Mouse (Mus musculus) stomach, embryonic 14.5 days (tissue): ENCODE measurements at regions not wholly inside any gene's neighbourhood (a gene's known extent, or its start where the extent isn't known, plus 50 kb on each side); places are given as distances from the start of the nearest gene placed in this dataset.

Experiments used
- ATAC-seq: fragments of 200-750 bp; cut with Nextera tagmentation; 2 replicates; pipeline ENCODE4 v1.8.0; 2017; ENCODE audit warnings: low read depth, moderate TSS enrichment; ENCODE audit not compliant: insufficient number of reproducible peaks, insufficient read depth, low FRiP score
- H3K27ac ChIP-seq: fragments of 300-500 bp; sonication (generic); 2 replicates; pipeline ENCODE4 v1.5.1; 2014; ENCODE audit warnings: mild to moderate bottlenecking, low read length, moderate library complexity, mixed read lengths
- H3K27me3 ChIP-seq: fragments of 300-500 bp; sonication (generic); 2 replicates; pipeline ENCODE4 v1.6.1; 2014; ENCODE audit warnings: low read length, control low read depth, mixed read lengths; ENCODE audit not compliant: control insufficient read depth, insufficient read depth
- H3K36me3 ChIP-seq: fragments of 300-500 bp; sonication (generic); 2 replicates; pipeline ENCODE4 v1.6.1; 2014; ENCODE audit warnings: mild to moderate bottlenecking, control low read depth, low read length, moderate library complexity, mixed read lengths; ENCODE audit not compliant: control insufficient read depth, insufficient read depth
- H3K4me1 ChIP-seq: fragments of 300-500 bp; sonication (generic); 2 replicates; pipeline ENCODE4 v1.6.1; 2014; ENCODE audit warnings: low read length, control low read depth, mixed read lengths; ENCODE audit not compliant: control insufficient read depth, insufficient read depth
- H3K4me2 ChIP-seq: fragments of 300-500 bp; sonication (generic); replicated peaks from 2 replicates; pipeline ENCODE4 v1.6.1; 2014; ENCODE audit warnings: low read depth, low read length, control low read depth
- H3K4me3 ChIP-seq: fragments of 300-500 bp; sonication (generic); 2 replicates; pipeline ENCODE4 v1.5.1; 2014; ENCODE audit warnings: low read depth, low read length, control low read depth
- H3K9ac ChIP-seq: fragments of 300-500 bp; sonication (generic); replicated peaks from 2 replicates; pipeline ENCODE4 v1.6.1; 2014; ENCODE audit warnings: low read depth, mild to moderate bottlenecking, control low read depth, low read length, moderate library complexity, mixed read lengths
- H3K9me3 ChIP-seq: fragments of 300-500 bp; sonication (generic); 2 replicates; pipeline ENCODE4 v1.6.1; 2016; ENCODE audit warnings: low read depth, low read length, control low read depth; ENCODE audit not compliant: control insufficient read depth
- WGBS: fragments of 180-500 bp; shearing (Covaris S2); extraction: QIAGEN DNeasy Blood & Tissue Kit; methylation state at CpG from one replicate; pipeline ENCODE4 v1.1.7; 2014; 5-methylcytosine and 5-hydroxymethylcytosine counted together

DNA sequence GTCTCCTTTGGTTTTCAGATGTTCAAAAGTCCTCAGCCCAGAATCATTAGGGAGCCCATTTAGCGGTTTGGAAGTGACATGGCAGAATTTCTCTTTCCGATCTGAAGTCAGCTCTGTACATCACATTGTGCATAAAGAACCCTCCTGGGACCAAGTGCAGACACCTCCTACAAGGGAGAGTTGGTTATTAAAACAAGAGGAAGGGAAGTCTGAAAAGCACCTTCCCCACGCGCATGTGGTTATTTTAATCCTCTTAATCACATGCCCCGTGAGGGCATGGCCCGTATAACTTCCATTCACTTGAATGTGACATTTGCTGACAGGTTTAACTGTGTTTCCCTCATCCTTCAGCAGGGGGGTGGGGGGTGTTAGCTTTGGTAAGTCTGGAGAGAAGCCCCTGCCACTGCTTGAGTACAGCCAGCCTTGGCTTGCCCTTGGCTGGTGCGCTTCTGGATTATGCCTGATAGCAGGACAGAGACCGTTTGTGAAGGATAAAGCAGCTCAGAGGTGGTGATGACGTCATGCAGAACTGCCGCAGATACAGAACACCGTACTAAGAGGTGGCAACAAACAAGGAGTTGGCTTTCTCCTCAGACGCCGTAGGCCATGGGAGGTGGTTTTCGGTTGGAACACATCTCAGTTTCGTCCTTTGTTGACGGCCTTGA is 51.5 kb upstream of the Pcdh8 start:
- Histone ChIP-seq H3K36me3 (no peaks in the 10 kb centered on the region), H3K4me1 (no peaks in the 10 kb centered on the region), H3K9ac (no peak overlapping the region), H3K9me3 (no peaks in the 10 kb centered on the region), H3K4me2 (no peak overlapping the region), H3K4me3 (no peak overlapping the region), H3K27me3 (no peaks in the 10 kb centered on the region), H3K27ac (no peak overlapping the region)
- WGBS: 76% methylated on average over 16 of the region's 16 CpGs
- ATAC-seq: no peak

- ATAC-seq: no peak
- no peaks in the 10 kb centered on the region for H3K9me3 ChIP-seq
- H3K27ac ChIP-seq: no peak overlapping the region
- H3K9ac ChIP-seq: no peak overlapping the region
- H3K36me3 ChIP-seq: no peaks in the 10 kb centered on the region
- no peaks in the 10 kb centered on the region for H3K4me1 ChIP-seq
- no peak overlapping the region for H3K4me2 ChIP-seq
- H3K27me3 ChIP-seq: no peaks in the 10 kb centered on the region
- WGBS: 78% methylated on average over 5 of the region's 5 CpGs
- no peak overlapping the region for H3K4me3 ChIP-seq
Measured at GRCm38 (mm10) chr14:79822011-79822435, 50.9 kb upstream of the Pcdh8 start.

- no peak for ATAC-seq
- H3K27me3 ChIP-seq: no peaks in the 10 kb centered on the region
- H3K9me3 ChIP-seq: no peaks in the 10 kb centered on the region
- WGBS: 68% methylated on average over 5 of the region's 5 CpGs
- no peaks in the 10 kb centered on the region for H3K36me3 ChIP-seq
- no peak overlapping the region for H3K4me3 ChIP-seq
- no peak overlapping the region for H3K27ac ChIP-seq
- H3K4me2 ChIP-seq: no peak overlapping the region
- no peaks in the 10 kb centered on the region for H3K4me1 ChIP-seq
- no peak overlapping the region for H3K9ac ChIP-seq
Measured at GRCm38 (mm10) chr14:79821352-79822010, 50.4 kb upstream of the Pcdh8 start.
